Mouse (Mus musculus) layer of hippocampus, adult 11-12 months (tissue): Measurements from ENCODE around the gene Rplp0.

Experiments used
- DNase-seq: peaks from one replicate; pipeline ENCODE4 v3.0.0; 2022; ENCODE audit warnings: low spot score

Gene Rplp0

DNA sequence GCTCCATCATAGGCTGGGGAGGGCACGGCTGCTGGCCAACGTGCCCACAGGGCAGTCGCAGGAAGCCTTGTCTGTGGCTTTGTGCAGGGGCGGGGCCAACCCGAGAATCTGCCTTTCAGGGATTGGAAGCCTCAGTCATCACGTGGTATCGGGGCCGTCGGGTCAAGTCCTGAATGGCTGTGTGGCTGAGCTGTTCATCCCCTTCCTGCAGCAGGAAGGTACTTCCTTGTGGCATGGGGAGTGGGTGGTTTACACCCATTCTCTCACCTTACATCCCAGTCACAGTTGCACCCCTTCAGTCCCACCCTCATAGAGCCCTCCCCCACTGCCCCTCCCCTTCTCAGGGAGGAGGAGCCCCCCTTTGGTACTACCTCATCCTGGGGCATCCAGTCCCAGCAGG is 22.4 kb downstream of the Rplp0 start:
- no peak for DNase-seq

DNA sequence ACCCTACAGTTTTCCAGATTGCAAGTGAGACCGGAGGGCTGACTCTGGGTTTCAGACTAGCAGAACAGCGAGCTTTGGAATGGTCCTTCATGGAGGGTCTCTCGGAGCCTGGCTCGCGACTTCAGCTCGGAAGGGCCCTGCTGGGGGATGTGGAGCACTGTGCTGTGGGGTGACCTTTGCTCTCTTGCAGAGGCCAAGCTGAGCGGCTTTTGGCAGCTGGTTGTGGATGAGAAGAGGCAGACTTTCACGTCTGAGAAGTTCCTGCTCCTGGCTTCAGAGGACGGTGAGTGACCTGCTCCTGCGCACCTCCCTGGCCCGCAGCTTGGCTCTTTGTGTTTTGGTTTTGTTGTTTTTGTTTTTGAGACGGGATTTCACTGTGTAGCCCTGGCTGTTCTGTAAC is 26.3 kb downstream of the Rplp0 start:
- DNase-seq: no peak

DNA sequence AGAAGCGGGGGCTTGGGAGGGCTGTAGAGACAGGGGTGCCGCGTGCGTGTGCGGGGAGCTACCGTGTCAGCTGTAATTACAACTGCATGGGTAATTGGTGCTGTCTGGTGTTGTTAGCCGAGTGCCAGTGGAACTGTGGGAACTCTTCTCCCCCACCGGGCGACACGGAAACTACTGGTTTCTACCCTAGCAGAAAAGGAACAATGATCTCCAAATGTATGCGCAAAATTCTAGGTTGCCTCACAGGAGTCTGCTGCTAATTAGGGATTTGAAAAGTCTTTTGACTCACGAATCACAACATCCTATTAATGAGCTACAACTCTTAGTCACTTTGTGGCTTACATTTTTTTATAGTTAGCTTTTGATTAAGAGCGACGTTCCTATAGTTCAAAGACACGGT is 26.9 kb downstream of the Rplp0 start:
- no peak for DNase-seq

DNA sequence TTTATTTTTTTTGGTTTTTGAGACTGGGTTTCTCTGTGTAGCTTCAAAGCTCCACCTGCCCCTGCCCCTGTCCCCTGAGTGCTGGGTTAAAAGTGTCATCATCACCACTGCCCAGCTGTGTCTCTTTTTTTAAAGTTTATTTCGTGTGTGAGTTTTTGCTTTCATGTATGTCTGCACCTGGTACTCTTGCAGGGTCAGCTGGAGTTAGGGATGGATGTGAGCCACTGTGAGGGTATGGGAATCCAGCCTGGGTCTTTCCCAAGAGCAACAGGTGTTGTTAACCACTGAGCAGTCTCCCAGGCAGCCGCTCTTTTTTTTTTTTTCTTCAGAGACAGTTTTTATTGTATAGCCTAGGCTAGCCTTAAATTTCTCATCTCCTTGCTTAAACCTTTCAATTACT is 27.5 kb downstream of the Rplp0 start:
- DNase-seq: no peak

DNA sequence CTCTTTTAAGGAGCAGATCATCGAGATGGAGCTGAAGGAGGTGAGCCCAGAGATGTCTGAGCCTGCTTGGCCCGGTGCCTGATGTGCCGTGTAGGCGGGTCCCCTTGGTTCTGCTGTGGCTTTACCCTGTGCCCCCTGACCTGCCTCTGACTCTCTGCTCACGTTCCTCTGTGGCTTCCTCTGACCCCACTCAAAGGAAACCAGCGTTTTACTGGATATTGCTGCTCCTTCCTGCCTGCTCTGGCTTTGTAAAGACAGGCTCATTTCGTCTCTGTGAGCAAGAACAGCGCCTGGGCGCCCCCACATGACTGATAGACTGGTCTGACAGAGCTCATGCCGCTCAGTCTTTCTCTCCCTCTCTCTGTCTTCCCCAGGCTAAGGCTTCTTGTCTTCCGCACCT is 31.8 kb downstream of the Rplp0 start:
- DNase-seq: no peak

DNA sequence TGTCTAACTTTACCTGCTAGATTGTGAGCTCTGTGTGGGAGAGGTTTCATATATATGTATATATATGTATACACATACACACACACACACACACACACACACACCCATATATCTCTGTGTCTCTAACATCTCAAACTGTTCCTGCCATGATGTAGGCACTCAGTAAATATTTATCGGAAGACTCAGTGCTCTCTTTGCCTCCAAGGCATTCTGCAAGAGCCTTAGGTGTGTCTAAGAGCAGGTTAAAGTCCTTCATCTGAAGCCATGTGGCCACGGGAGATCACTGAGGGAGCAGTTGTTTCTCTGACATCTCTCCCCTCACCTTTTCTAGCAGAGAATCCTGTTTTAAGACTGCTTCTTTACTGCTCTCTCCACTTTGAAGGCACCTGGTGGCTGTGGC is 32.2 kb downstream of the Rplp0 start:
- DNase-seq: no peak

DNA sequence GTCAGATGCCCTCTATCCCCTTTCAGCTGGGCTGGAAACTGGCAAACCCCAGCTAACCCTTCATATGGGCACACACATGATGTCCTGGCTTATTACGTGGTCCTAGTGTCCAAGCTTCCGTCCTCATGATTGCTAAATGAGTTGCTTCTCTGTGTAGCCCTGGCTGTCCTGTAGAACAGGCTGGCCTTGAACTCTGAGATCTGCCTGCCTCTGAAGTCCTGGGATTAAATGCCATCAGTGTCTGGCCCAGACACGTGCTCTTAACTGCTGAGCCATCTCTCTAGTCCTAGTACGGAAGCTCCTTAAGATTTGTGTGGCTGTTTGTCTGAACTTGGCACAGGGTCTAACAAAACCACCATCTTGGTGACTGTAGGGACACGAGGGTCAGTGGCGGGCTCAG is 44.3 kb downstream of the Rplp0 start:
- no peak for DNase-seq

DNA sequence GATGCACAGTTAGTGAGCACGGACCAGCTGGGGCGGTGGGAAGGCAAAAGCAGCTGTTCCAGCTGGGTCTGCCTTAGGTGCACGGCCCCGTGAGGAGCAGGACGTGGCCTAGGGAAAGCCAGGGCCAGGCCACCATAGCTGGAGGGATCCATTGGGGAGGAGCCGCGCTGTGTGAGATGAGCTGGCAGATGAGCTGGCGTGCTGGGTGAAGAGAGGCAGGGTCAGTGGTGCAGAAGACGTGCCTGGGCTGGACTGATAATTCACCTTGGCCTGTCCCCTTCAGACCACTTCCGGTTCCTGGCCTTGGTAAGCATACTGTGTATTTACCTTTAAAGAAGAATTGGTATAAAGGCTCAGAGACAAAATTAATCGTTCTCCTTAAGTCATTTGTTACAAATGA is 52.3 kb downstream of the Rplp0 start:
- no peak for DNase-seq
